Mouse (Mus musculus) C2C12 (cell line): ENCODE measurements around the gene Enthd1. TPM values are rescaled to one million over a fixed set of nuclear protein-coding genes. Genes with fewer than 3 reads are reported as not detected.

Experiments used
- H3K27me3 ChIP-seq: one replicate; pipeline ENCODE4 v1.6.1; 2011; ENCODE audit not compliant: control insufficient read depth, insufficient read depth, insufficient read length
- H3K36me3 ChIP-seq: one replicate; pipeline ENCODE4 v1.6.1; 2011; ENCODE audit not compliant: control insufficient read depth, insufficient read depth
- H3K4me3 ChIP-seq: one replicate; pipeline ENCODE4 v1.5.1; 2011; ENCODE audit warnings: mild to moderate bottlenecking, control low read depth; ENCODE audit not compliant: poor library complexity, insufficient read depth, severe bottlenecking
- H3K79me2 ChIP-seq: one replicate; pipeline ENCODE4 v1.6.1; 2011; ENCODE audit not compliant: control insufficient read depth, insufficient read depth
- H3K79me3 ChIP-seq: one replicate; pipeline ENCODE4 v1.6.1; 2011; ENCODE audit warnings: low read depth, control low read depth
- H3ac ChIP-seq: one replicate; pipeline ENCODE3; 2011; ENCODE audit warnings: low read depth; ENCODE audit not compliant: control insufficient read depth, insufficient read length
- CEBPB ChIP-seq: IDR thresholded peaks from one replicate; pipeline ENCODE4 v1.6.1; 2011; ENCODE audit warnings: low read depth, mild to moderate bottlenecking, control low read depth, moderate library complexity
- CTCF ChIP-seq: IDR thresholded peaks from one replicate; pipeline ENCODE4 v1.5.1; 2011; ENCODE audit not compliant: control insufficient read depth, insufficient read depth, insufficient read length
- FOSL1 ChIP-seq: IDR thresholded peaks from one replicate; pipeline ENCODE4 v1.8.0; 2011; ENCODE audit warnings: mild to moderate bottlenecking, low read length; ENCODE audit not compliant: poor library complexity, insufficient read depth, severe bottlenecking
- MAX ChIP-seq: IDR thresholded peaks from one replicate; pipeline ENCODE4 v1.6.1; 2011; ENCODE audit warnings: mild to moderate bottlenecking, control low read depth
- MYOD1 ChIP-seq: IDR thresholded peaks from one replicate; pipeline ENCODE4 v1.6.1; 2011; ENCODE audit warnings: low read depth; ENCODE audit not compliant: control insufficient read depth, insufficient read length
- MYOG ChIP-seq: IDR thresholded peaks from one replicate; pipeline ENCODE4 v1.6.1; 2011; ENCODE audit not compliant: control insufficient read depth, insufficient read length; ENCODE audit errors: extremely low read depth
- USF1 ChIP-seq: IDR thresholded peaks from one replicate; pipeline ENCODE4 v1.6.1; 2011; ENCODE audit warnings: low read depth, mild to moderate bottlenecking, control low read depth, moderate library complexity
- polyA plus RNA-seq: library from polyadenylated mRNA; unstranded; fragments of >200 nt; fragmentation: generic; extraction: Trizol; gene quantifications from one replicate; pipeline ENCODE4 v1.2.1, GENCODE M21; 2012; ENCODE audit warnings: missing spikeins

Enthd1 gene
- polyA plus RNA-seq, 1 experiment, result 0.02 TPM

- no peaks in the 10 kb centered on the region for H3K79me3 ChIP-seq
- H3ac ChIP-seq, result no peak overlapping the region
- no peaks in the 10 kb centered on the region for H3K36me3 ChIP-seq
- no peaks in the 10 kb centered on the region for H3K79me2 ChIP-seq
- no peaks in the 10 kb centered on the region for H3K27me3 ChIP-seq
- H3K4me3 ChIP-seq, result no peak overlapping the region
- TF ChIP-seq CTCF (no peak), MAX (no peak), FOSL1 (no peak), MYOG (no peak), CEBPB (no peak), USF1 (no peak), MYOD1 (no peak)
Measured at GRCm38 (mm10) chr15:80557745-80558144, 7.2 kb downstream of the Enthd1 start.

GRCm38 (mm10) chr15:80556021-80556420 is 8.9 kb downstream of the Enthd1 start:
- no peaks in the 10 kb centered on the region for H3K27me3 ChIP-seq
- H3K4me3 ChIP-seq, result no peak overlapping the region
- TF ChIP-seq MAX (no peak), MYOD1 (no peak), USF1 (no peak)
- no peaks in the 10 kb centered on the region for H3K79me3 ChIP-seq
- H3K36me3 ChIP-seq, result no peaks in the 10 kb centered on the region
- no peaks in the 10 kb centered on the region for H3K79me2 ChIP-seq
- H3ac ChIP-seq, result no peak overlapping the region

GRCm38 (mm10) chr15:80554860-80555822 is 9.8 kb downstream of the Enthd1 start:
- H3K79me2 ChIP-seq, result no peaks in the 10 kb centered on the region
- no peak for TF ChIP-seq CTCF
- no peak overlapping the region for H3ac ChIP-seq
- no peaks in the 10 kb centered on the region for H3K27me3 ChIP-seq
- no peaks in the 10 kb centered on the region for H3K36me3 ChIP-seq
- no peak overlapping the region for H3K4me3 ChIP-seq
- H3K79me3 ChIP-seq, result no peaks in the 10 kb centered on the region

GRCm38 (mm10) chr15:80545430-80545829 is 19.5 kb downstream of the Enthd1 start:
- no peak for TF ChIP-seq CTCF
- no peak for TF ChIP-seq MAX
- TF ChIP-seq CEBPB, result no peak
- no peak for TF ChIP-seq FOSL1
- no peak for TF ChIP-seq MYOG
- TF ChIP-seq MYOD1, result no peak
- TF ChIP-seq USF1, result no peak
- no peak overlapping the region for H3K4me3 ChIP-seq
- no peaks in the 10 kb centered on the region for H3K79me3 ChIP-seq
- no peaks in the 10 kb centered on the region for H3K79me2 ChIP-seq
- H3ac ChIP-seq, result no peak overlapping the region
- H3K36me3 ChIP-seq, result no peaks in the 10 kb centered on the region
- H3K27me3 ChIP-seq, result peaks cover 9% of the 10 kb centered on the region

- Histone ChIP-seq H3K36me3 (no peaks in the 10 kb centered on the region), H3K4me3 (no peak overlapping the region), H3K79me3 (no peaks in the 10 kb centered on the region), H3K79me2 (no peaks in the 10 kb centered on the region), H3K27me3 (peaks cover 15% of the 10 kb centered on the region), H3ac (no peak overlapping the region)
- TF ChIP-seq CTCF, result no peak
- TF ChIP-seq MAX, result no peak
- TF ChIP-seq MYOG, result no peak
Measured at GRCm38 (mm10) chr15:80544115-80544514, 20.8 kb downstream of the Enthd1 start.

DNA sequence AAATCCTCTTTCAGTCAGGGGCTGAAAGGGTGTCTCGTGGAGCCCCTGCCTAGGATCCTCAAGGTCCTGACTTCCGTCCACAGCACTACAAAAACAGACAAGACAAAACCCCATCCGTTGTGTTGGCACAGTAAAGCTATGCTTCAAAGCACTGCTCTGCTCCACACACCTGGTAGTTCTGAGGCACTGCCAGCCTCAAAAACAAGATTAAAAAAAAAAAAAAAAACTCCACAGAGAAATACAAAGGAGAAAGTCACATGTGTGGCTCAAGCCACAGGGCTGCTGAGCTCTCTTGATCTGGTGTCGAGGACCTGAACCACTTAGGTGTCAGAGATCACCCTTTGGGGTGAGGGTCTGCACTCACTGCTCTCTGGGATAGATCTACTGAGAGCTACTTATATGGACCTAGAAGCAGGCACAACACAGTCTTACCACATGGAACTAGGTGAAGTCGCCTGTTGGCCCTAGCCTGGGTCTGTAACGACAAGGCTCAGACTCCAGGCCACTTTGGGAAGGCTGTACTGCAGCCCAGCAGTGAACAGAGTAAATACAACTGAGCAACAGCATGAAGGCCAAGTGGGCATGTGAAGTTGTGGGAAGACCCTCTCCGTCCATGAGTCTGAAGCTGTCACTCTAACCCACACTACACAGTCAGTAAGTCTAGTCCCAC is 26.1 kb downstream of the Enthd1 start:
- Histone ChIP-seq H3K79me3 (no peaks in the 10 kb centered on the region), H3K27me3 (peaks cover 34% of the 10 kb centered on the region), H3ac (no peak overlapping the region), H3K36me3 (no peaks in the 10 kb centered on the region), H3K4me3 (no peak overlapping the region), H3K79me2 (no peaks in the 10 kb centered on the region)
- no peak for TF ChIP-seq MYOG
- TF ChIP-seq MYOD1, result no peak
- TF ChIP-seq USF1, result no peak
- TF ChIP-seq FOSL1, result no peak
- no peak for TF ChIP-seq CTCF
- no peak for TF ChIP-seq CEBPB
- no peak for TF ChIP-seq MAX
